Mouse (Mus musculus): ENCODE data around the gene Sfrp2.

DNA sequence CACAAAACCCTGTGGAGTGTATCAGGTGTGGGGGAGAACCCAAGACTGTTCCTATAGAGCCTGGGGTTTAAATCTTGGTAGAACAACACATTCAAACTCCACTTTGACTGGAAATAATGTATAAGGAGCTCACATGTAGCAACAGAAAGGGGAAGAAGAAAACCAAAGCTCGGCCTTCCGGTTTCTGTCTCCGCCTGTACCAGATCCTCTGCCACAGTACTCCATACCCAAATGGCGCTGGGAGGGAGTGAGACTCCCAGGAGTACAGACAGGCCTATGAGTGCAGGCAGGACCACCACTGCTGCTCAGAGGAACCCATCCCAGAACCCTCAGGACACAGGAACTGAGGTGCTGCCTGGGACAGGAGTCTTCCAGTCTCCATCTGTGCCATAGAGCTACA is 57.7 kb downstream of the Sfrp2 start:
- TF ChIP-seq CTCF (IDR thresholded peaks at IDR 0.05), result no peak
- no peak for TF ChIP-seq EP300 (IDR thresholded peaks at IDR 0.05)

Measured in lung, postnatal 0 days (tissue).